Mouse (Mus musculus): Measurements from ENCODE around the gene Imp3. TPM values are rescaled to one million over a fixed set of nuclear protein-coding genes. Genes with fewer than 3 reads are reported as not detected.
A peak's percentile ranks its signal among the peaks of the same experiment; 100 is the strongest.
"Not testable (repeated sequence)": the region's sequence is repeated elsewhere in the genome, so short reads cannot be mapped to it uniquely, and the experiment has no call there.

Gene Imp3
- polyA plus RNA-seq, 1 experiment from 2014 or later, result 123 TPM

- Histone ChIP-seq H3K4me3 (replicated peaks; ENCODE audit: low read depth, low read length) (peak overlapping the region; percentile 73; the same call in 1 of the 2 replicates), H3K27me3 (ENCODE audit: insufficient read depth, low read length) (no peaks in the 10 kb centered on the region), H3K9me3 (replicated peaks; ENCODE audit: low read length) (no peaks in the 10 kb centered on the region), H3K4me1 (replicated peaks; ENCODE audit: insufficient read depth, low read length) (peaks cover 4% of the 10 kb centered on the region; the same call in 1 of the 2 replicates), H3K27ac (peak overlapping the region; percentile 25; the same call in 1 of the 2 replicates), H3K36me3 (ENCODE audit: insufficient read depth, low read length) (no peaks in the 10 kb centered on the region), H3K4me2 (ENCODE audit: low read length) (peak overlapping the region; percentile 82), H3K9ac (ENCODE audit: low read depth, low read length) (no peak overlapping the region)
- DNase-seq (ENCODE audit: low spot score) (no peak), ATAC-seq (replicated peaks; ENCODE audit: low FRiP score, low read depth) (no peak)
- 17% methylated on average over 6 of the region's 6 CpGs for WGBS
- no peak for TF ChIP-seq CTCF (IDR thresholded peaks at IDR 0.05; ENCODE audit: low read depth)
These were observed 433 bp upstream of the Imp3 start for GRCm38 (mm10) chr9:56936861-56937222.

GRCm38 (mm10) chr9:56938374-56938773 is 1.1 kb downstream of the Imp3 start:
- ATAC-seq (replicated peaks; ENCODE audit: low FRiP score, low read depth) (no peak), DNase-seq (ENCODE audit: low spot score) (peak; percentile 84)
- no peaks in the 10 kb centered on the region for H3K9me3 ChIP-seq (replicated peaks; ENCODE audit: low read length)
- WGBS, result under 1% methylated on average over 7 of the region's 7 CpGs
- peak overlapping the region; percentile 96 for H3K27ac ChIP-seq
- peak overlapping the region; percentile 53 for H3K9ac ChIP-seq (ENCODE audit: low read depth, low read length)
- peak overlapping the region; percentile 82 for H3K4me2 ChIP-seq (ENCODE audit: low read length)
- H3K4me3 ChIP-seq (replicated peaks; ENCODE audit: low read depth, low read length), result peak overlapping the region; percentile 73
- H3K4me1 ChIP-seq (replicated peaks; ENCODE audit: insufficient read depth, low read length), result peaks cover 4% of the 10 kb centered on the region; the same call in 1 of the 2 replicates
- no peaks in the 10 kb centered on the region for H3K27me3 ChIP-seq (ENCODE audit: insufficient read depth, low read length)
- TF ChIP-seq CTCF (IDR thresholded peaks at IDR 0.05; ENCODE audit: low read depth), result no peak
- no peaks in the 10 kb centered on the region for H3K36me3 ChIP-seq (ENCODE audit: insufficient read depth, low read length)

GRCm38 (mm10) chr9:56947481-56947880 is 10.2 kb downstream of the Imp3 start:
- H3K4me1 ChIP-seq (replicated peaks; ENCODE audit: insufficient read depth, low read length); H3K27ac ChIP-seq; H3K4me2 ChIP-seq (ENCODE audit: low read length); H3K9me3 ChIP-seq (replicated peaks; ENCODE audit: low read length); H3K36me3 ChIP-seq (ENCODE audit: insufficient read depth, low read length); ATAC-seq (replicated peaks; ENCODE audit: low FRiP score, low read depth); H3K4me3 ChIP-seq (replicated peaks; ENCODE audit: low read depth, low read length); H3K27me3 ChIP-seq (ENCODE audit: insufficient read depth, low read length); H3K9ac ChIP-seq (ENCODE audit: low read depth, low read length): not testable (repeated sequence)
- peak; percentile 80 for TF ChIP-seq CTCF (IDR thresholded peaks at IDR 0.05; ENCODE audit: low read depth)
- 21% methylated on average over 3 of the region's 3 CpGs for WGBS
- DNase-seq (ENCODE audit: low spot score), result peak; percentile 85

GRCm38 (mm10) chr9:56948699-56949098 is 11.4 kb downstream of the Imp3 start:
- H3K4me3 ChIP-seq (replicated peaks; ENCODE audit: low read depth, low read length); ATAC-seq (replicated peaks; ENCODE audit: low FRiP score, low read depth); H3K27me3 ChIP-seq (ENCODE audit: insufficient read depth, low read length); H3K36me3 ChIP-seq (ENCODE audit: insufficient read depth, low read length); H3K9ac ChIP-seq (ENCODE audit: low read depth, low read length); H3K4me2 ChIP-seq (ENCODE audit: low read length); DNase-seq (ENCODE audit: low spot score); H3K27ac ChIP-seq; H3K9me3 ChIP-seq (replicated peaks; ENCODE audit: low read length); H3K4me1 ChIP-seq (replicated peaks; ENCODE audit: insufficient read depth, low read length): not testable (repeated sequence)
- 62% methylated on average over 5 of the region's 5 CpGs for WGBS

- TF ChIP-seq CTCF (IDR thresholded peaks at IDR 0.05; ENCODE audit: low read depth), result no peak
- WGBS, result 16% methylated on average over 13 of the region's 13 CpGs
- H3K9me3 ChIP-seq (replicated peaks; ENCODE audit: low read length), result no peaks in the 10 kb centered on the region
- DNase-seq (ENCODE audit: low spot score), result peak; percentile 8
- no peaks in the 10 kb centered on the region for H3K27me3 ChIP-seq (ENCODE audit: insufficient read depth, low read length)
- peak overlapping the region; percentile 8; the same call in 1 of the 2 replicates for H3K9ac ChIP-seq (ENCODE audit: low read depth, low read length)
- H3K36me3 ChIP-seq (ENCODE audit: insufficient read depth, low read length), result no peaks in the 10 kb centered on the region
- peak overlapping the region; percentile 16; the same call in 1 of the 2 replicates for H3K4me3 ChIP-seq (replicated peaks; ENCODE audit: low read depth, low read length)
- H3K27ac ChIP-seq, result no peak overlapping the region
- peak overlapping the region; percentile 47 for H3K4me2 ChIP-seq (ENCODE audit: low read length)
- ATAC-seq (replicated peaks; ENCODE audit: low FRiP score, low read depth), result no peak
- H3K4me1 ChIP-seq (replicated peaks; ENCODE audit: insufficient read depth, low read length), result peaks cover 5% of the 10 kb centered on the region; the same call in 1 of the 2 replicates
These were observed 12.5 kb downstream of the Imp3 start for GRCm38 (mm10) chr9:56949767-56950166.

GRCm38 (mm10) chr9:56950414-56951400 is 13.4 kb downstream of the Imp3 start, which contains the start of gene Snupn:
TSS of gene Snupn (plus strand) at chr9:56950878.
- Histone ChIP-seq H3K27ac (peak within 1 kb of the TSS; percentile 90), H3K4me2 (ENCODE audit: low read length) (peak within 1 kb of the TSS; percentile 72), H3K36me3 (ENCODE audit: insufficient read depth, low read length) (no peaks in the 10 kb centered on the region), H3K4me1 (replicated peaks; ENCODE audit: insufficient read depth, low read length) (peaks cover 5% of the 10 kb centered on the region; the same call in 1 of the 2 replicates), H3K9ac (ENCODE audit: low read depth, low read length) (peak within 1 kb of the TSS; percentile 76), H3K4me3 (replicated peaks; ENCODE audit: low read depth, low read length) (peak within 1 kb of the TSS; percentile 58), H3K9me3 (replicated peaks; ENCODE audit: low read length) (no peaks in the 10 kb centered on the region), H3K27me3 (ENCODE audit: insufficient read depth, low read length) (no peaks in the 10 kb centered on the region)
- ATAC-seq (replicated peaks; ENCODE audit: low FRiP score, low read depth), result peak; percentile 99
- TF ChIP-seq CTCF (IDR thresholded peaks at IDR 0.05; ENCODE audit: low read depth), result 0 out of 2 replicates have a peak, but pooled peaks have one; percentile 15
- peak; percentile 99 for DNase-seq (ENCODE audit: low spot score)
- WGBS, result under 1% methylated on average over 50 of the region's 50 CpGs
